Mouse (Mus musculus) left cerebral cortex, postnatal 36 days (tissue): ENCODE results near the gene Vmn1r204. TPM values are rescaled to one million over a fixed set of nuclear protein-coding genes. Genes with fewer than 3 reads are reported as not detected.
"Not testable (repeated sequence)": the region's sequence is repeated elsewhere in the genome, so short reads cannot be mapped to it uniquely, and the experiment has no call there.

Experiments used
- DNase-seq, 2 experiments: peaks; one replicate each; pipeline ENCODE4 v3.0.0; 2021 to 2022; ENCODE audit warnings: low spot score in 2 of 2, mixed read lengths in 1 of 2
- intact Hi-C: fragments of 180-260 bp; cut with DNase I; formaldehyde crosslinking; loops from one replicate; pipeline ENCODE4 v1.15.1; 2025
- total RNA-seq, 2 experiments: library from RNA; stranded (reverse); gene quantifications; 2 replicates each; pipeline ENCODE4 v1.2.3; 2021

Vmn1r204 gene
- total RNA-seq: not detected

- intact Hi-C loops, DNase-seq: not testable (repeated sequence)
Observed at GRCm38 (mm10) chr13:22552898-22553297, at the start of gene Vmn1r204. TSS of gene Vmn1r204 (plus strand) at chr13:22553198.

DNA sequence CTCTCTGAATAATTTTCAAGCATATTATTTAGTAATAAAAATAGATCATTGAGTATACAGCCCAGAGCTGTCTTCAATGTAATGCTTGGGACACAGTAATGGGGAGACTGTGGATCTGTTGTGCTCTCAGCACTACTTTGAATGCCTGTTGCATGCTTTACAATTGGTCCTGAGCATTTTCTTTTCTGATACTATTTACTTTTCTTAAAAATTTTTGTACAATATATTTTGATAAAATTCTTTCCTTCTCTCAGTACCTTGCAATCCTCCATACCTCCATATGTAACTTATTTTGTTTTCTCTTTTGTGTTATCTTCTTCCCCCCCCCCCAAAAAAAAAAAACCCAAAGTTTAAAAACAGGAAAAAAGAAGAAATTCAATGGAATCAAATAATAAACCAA is 47.7 kb upstream of the Vmn1r204 start, which contains the start of gene Vmn1r202:
Gene Vmn1r202, minus strand, starts transcription at position 101 of the 400 bp plus-strand sequence.
- no peak for DNase-seq
- intact Hi-C loops: no loop called here

- intact Hi-C loops: no loop called here
- DNase-seq: no peak
Observed at GRCm38 (mm10) chr13:22517814-22518213, 35.2 kb upstream of the Vmn1r204 start, which contains the start of gene Vmn1r203. TSS of gene Vmn1r203 (plus strand) at chr13:22518114.

- DNase-seq, intact Hi-C loops: not testable (repeated sequence)
Observed at GRCm38 (mm10) chr13:22574911-22575310, 21.9 kb downstream of the Vmn1r204 start.

DNA sequence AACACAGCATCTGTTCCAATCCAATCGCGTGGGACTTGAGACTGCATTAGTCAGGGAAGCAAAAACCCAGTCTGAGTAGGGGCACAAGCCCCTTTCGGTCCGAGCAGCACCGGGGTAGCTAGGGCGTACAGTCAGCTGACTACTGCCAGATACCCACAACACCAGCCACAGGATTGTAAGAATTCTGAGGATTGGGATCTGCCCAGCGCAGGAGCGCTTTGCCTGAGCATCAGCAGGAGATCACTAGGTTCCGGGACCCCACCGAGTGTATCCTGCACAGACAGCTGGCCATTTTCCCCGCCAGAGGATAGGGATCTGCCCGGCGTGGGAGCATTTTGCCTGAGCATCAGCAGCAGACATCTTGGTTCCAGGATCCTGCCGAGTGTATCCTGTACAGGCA is 30.3 kb downstream of the Vmn1r204 start:
- DNase-seq, intact Hi-C loops: not testable (repeated sequence)

- no peak for DNase-seq
- intact Hi-C loops: no loop called here
Observed at GRCm38 (mm10) chr13:22592900-22593299, 39.9 kb downstream of the Vmn1r204 start, which contains the start of gene Vmn1r205. TSS of gene Vmn1r205 (minus strand) at chr13:22593000.

Other genes with a start within 250 kb of the Vmn1r204 start
- not detected for gene Vmn1r197, start 228.6 kb upstream of the Vmn1r204 start, total RNA-seq
- gene Vmn1r198, start 202.8 kb upstream of the Vmn1r204 start, total RNA-seq: not detected
- gene Vmn1r199, start 173.4 kb upstream of the Vmn1r204 start, total RNA-seq: not detected
- not detected for gene Vmn1r200, start 162.8 kb upstream of the Vmn1r204 start, total RNA-seq
- not detected for gene Vmn1r201, start 81.3 kb upstream of the Vmn1r204 start, total RNA-seq
- gene Vmn1r202, start 47.8 kb upstream of the Vmn1r204 start, total RNA-seq: under 1 TPM in 1 of 2 experiments, not detected in 1; 0.07 TPM
- gene Vmn1r203, start 35.1 kb upstream of the Vmn1r204 start, total RNA-seq: not detected
- not detected for gene Vmn1r205, start 39.8 kb downstream of the Vmn1r204 start, total RNA-seq
- under 1 TPM in 1 of 2 experiments, not detected in 1; 0.32 TPM for gene Vmn1r206, start 71.1 kb downstream of the Vmn1r204 start, total RNA-seq
- under 1 TPM; 0.07 to 0.16 TPM for gene Vmn1r207-ps, start 176.4 kb downstream of the Vmn1r204 start, total RNA-seq
- gene Vmn1r208, start 224.2 kb downstream of the Vmn1r204 start, total RNA-seq: not detected